Mouse (Mus musculus): ENCODE measurements at regions not wholly inside any gene's neighbourhood (a gene's known extent, or its start where the extent isn't known, plus 50 kb on each side); places are given as distances from the start of the nearest gene placed in this dataset.
A peak's percentile ranks its signal among the peaks of the same experiment; 100 is the strongest.

GRCm38 (mm10) chr1:32805890-32806630, 259.0 kb upstream of the Gm5415 start:
- ATAC-seq (replicated peaks in 1 of 2; ENCODE audit: insufficient read depth in 1 of 2, low FRiP score in 2 of 2, low TSS enrichment in 1 of 2, low read depth in 1 of 2, poor library complexity in 2 of 2, severe bottlenecking in 2 of 2) = no peak

DNA sequence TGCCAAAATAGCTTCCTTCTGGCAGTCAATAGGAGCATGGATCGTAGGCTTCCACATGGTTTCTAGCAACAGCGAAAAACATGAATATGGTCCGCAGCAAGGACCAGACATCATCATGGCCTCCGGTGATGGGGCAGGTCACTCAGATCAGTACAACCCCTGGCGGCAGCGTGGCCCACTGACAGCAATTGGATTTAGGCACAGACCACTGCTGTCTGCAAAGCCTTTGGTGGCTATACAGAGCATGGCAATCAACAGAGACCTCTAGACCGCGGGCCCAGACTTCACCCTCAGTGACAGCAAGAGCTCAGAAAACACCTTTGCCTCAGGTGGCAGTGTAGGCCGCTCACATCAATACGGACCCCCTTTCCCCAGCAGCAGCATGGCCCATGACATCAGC, 225.1 kb upstream of the Gm5415 start:
- ATAC-seq (replicated peaks in 1 of 2; ENCODE audit: insufficient read depth in 1 of 2, low FRiP score in 2 of 2, low TSS enrichment in 1 of 2, low read depth in 1 of 2, poor library complexity in 2 of 2, severe bottlenecking in 2 of 2) = no peak

DNA sequence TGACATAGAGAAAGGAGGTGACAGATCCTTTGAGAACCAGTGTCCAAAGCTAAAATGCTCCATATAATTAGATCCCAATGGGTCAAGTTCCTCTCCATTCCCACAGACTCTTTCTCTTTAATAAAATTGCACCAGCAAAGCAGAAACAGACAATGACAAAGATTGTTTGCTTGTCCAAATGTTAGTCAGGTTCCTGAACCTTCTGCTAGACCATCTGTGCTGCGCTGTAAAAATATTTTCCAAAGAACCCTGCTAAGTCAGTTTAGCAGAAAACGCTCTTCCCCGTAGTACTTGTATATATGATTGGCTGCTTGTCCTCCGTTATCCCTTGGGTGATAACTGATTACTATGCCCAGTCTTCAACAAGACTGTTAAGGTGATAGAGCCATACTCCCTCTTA, 221.0 kb upstream of the Gm5415 start:
- ATAC-seq (replicated peaks in 1 of 2; ENCODE audit: insufficient read depth in 1 of 2, low FRiP score in 2 of 2, low TSS enrichment in 1 of 2, low read depth in 1 of 2, poor library complexity in 2 of 2, severe bottlenecking in 2 of 2) = no peak

GRCm38 (mm10) chr1:32748191-32748590, 201.1 kb upstream of the Gm5415 start:
- no peak for ATAC-seq (replicated peaks in 1 of 2; ENCODE audit: insufficient read depth in 1 of 2, low FRiP score in 2 of 2, low TSS enrichment in 1 of 2, low read depth in 1 of 2, poor library complexity in 2 of 2, severe bottlenecking in 2 of 2)

- ATAC-seq (replicated peaks in 1 of 2; ENCODE audit: insufficient read depth in 1 of 2, low FRiP score in 2 of 2, low TSS enrichment in 1 of 2, low read depth in 1 of 2, poor library complexity in 2 of 2, severe bottlenecking in 2 of 2) = peak; percentile 39 to 56; a peak in 3 of 4 replicates
These were observed 199.2 kb upstream of the Gm5415 start for GRCm38 (mm10) chr1:32746288-32746687.

Data from hematopoietic stem cell, adult 5-6 weeks (primary cell).